Mouse (Mus musculus): ENCODE results near the gene Myh7b. TPM values are rescaled to one million over a fixed set of nuclear protein-coding genes. Genes with fewer than 3 reads are reported as not detected.

Gene Myh7b
- polyA plus RNA-seq, 1 experiment = 12.3 TPM

DNA sequence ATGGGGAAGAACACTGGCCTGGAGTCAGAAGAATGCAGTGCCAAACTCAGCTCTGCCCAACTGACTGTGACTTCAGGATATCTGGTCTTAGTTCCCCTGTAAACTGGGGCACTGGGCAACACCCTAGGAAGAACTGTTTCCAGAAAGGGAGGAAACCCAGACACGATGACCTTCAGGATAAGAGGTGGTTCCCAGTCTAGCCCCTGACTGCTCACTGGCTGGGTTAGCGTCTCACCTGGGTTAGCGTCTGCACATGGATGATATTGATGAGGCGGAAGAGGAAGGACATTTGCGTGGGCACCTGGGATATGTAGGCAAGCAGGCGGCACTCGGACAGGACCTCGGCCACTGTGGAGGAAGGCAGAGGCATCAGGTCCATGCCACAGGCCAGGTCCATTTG is 24.9 kb downstream of the Myh7b start:
- Histone ChIP-seq H3K27me3 (ENCODE audit: control insufficient read depth) (peaks cover 11% of the 10 kb centered on the region), H3K9me3 (ENCODE audit: control insufficient read depth, low read length) (no peaks in the 10 kb centered on the region), H3K4me3 (replicated peaks) (no peak overlapping the region), H3K36me3 (ENCODE audit: control insufficient read depth) (peaks cover 96% of the 10 kb centered on the region), H3K4me1 (ENCODE audit: control insufficient read depth) (no peaks in the 10 kb centered on the region; the same call in none of the 2 replicates)
- TF ChIP-seq TAL1 (IDR thresholded peaks at IDR 0.05; ENCODE audit: low read length) = no peak
- no peak for TF ChIP-seq GATA1 (IDR thresholded peaks at IDR 0.05; ENCODE audit: low read length)

DNA sequence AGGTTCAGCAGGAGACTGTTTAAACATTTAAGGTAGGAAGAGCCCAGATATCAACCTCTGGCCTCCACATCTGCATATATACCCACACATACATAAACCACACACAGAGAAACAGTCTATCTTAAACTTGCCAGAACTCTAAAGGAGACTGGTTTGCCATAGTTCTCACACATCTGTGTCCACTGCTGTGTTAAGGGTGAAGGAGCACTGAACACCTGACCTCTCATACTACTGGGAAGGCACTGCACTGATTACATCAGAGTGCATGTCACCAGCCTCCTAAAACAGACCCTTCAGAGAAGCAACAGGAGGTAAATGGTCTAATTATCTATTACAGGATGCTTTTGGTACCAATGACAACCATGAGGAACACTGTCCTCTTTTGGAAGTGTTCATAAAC is 25.9 kb downstream of the Myh7b start:
- peaks cover 96% of the 10 kb centered on the region for H3K36me3 ChIP-seq (ENCODE audit: control insufficient read depth)
- H3K9me3 ChIP-seq (ENCODE audit: control insufficient read depth, low read length) = no peaks in the 10 kb centered on the region
- no peak for TF ChIP-seq TAL1 (IDR thresholded peaks at IDR 0.05; ENCODE audit: low read length)
- TF ChIP-seq GATA1 (IDR thresholded peaks at IDR 0.05; ENCODE audit: low read length) = no peak

DNA sequence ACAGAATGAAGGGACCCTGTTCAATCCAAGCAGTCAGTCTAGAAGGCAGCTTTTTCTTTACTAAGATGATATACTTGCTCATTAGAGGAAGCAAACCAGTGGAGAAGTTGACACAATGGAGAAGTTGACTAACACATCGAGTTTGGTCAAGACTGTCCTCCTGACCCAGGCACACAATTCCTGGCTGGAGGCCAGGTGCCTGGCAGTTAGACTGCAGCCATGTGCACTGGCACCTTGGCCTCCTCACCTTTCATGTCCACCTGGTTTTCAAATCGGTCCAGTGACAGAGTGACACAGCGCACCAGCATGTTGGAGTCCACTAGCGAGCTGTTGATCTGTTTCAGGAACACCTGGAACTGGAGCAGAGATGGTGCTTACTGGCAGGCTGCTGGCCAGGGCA is 26.4 kb downstream of the Myh7b start:
- no peak for TF ChIP-seq GATA1 (IDR thresholded peaks at IDR 0.05; ENCODE audit: low read length)
- no peak for TF ChIP-seq TAL1 (IDR thresholded peaks at IDR 0.05; ENCODE audit: low read length)

More for the DNA sequence above, 25.9 kb downstream of the Myh7b start:
- Histone ChIP-seq H3K27me3 (ENCODE audit: control insufficient read depth) (peaks cover 3% of the 10 kb centered on the region; the same call in 1 of the 2 replicates), H3K4me3 (replicated peaks) (no peak overlapping the region), H3K4me1 (ENCODE audit: control insufficient read depth) (no peaks in the 10 kb centered on the region)

DNA sequence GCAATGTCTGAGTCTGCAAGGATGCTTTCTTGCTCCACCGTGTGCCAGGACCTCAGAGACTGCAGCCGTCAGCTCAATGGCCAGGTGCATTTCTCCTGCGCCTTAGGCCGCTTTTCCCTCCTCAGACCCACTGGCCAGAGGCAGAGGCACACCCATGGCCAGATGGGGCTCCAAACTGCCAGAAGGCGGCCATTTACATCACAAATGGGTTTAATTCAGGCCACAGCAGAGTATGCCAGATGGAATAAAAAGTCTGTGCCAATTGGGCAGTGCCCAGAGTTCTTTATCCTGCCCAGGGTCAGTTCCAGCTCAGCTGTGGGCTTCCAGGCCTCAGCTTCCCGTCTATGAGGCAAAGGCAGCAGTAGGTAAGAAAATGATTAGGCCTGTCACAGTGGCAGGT is 29.6 kb downstream of the Myh7b start:
- no peak overlapping the region for H3K4me3 ChIP-seq (replicated peaks)
- H3K9me3 ChIP-seq (ENCODE audit: control insufficient read depth, low read length) = no peaks in the 10 kb centered on the region
- H3K4me1 ChIP-seq (ENCODE audit: control insufficient read depth) = no peaks in the 10 kb centered on the region
- no peaks in the 10 kb centered on the region for H3K27me3 ChIP-seq (ENCODE audit: control insufficient read depth)
- peaks cover 89% of the 10 kb centered on the region for H3K36me3 ChIP-seq (ENCODE audit: control insufficient read depth)
- TF ChIP-seq TAL1 (IDR thresholded peaks at IDR 0.05; ENCODE audit: low read length) = no peak

More for the DNA sequence above, 26.4 kb downstream of the Myh7b start:
- H3K4me3 ChIP-seq (replicated peaks) = no peak overlapping the region
- no peaks in the 10 kb centered on the region for H3K27me3 ChIP-seq (ENCODE audit: control insufficient read depth)
- no peaks in the 10 kb centered on the region for H3K4me1 ChIP-seq (ENCODE audit: control insufficient read depth)
- H3K9me3 ChIP-seq (ENCODE audit: control insufficient read depth, low read length) = no peaks in the 10 kb centered on the region
- peaks cover 96% of the 10 kb centered on the region for H3K36me3 ChIP-seq (ENCODE audit: control insufficient read depth)

DNA sequence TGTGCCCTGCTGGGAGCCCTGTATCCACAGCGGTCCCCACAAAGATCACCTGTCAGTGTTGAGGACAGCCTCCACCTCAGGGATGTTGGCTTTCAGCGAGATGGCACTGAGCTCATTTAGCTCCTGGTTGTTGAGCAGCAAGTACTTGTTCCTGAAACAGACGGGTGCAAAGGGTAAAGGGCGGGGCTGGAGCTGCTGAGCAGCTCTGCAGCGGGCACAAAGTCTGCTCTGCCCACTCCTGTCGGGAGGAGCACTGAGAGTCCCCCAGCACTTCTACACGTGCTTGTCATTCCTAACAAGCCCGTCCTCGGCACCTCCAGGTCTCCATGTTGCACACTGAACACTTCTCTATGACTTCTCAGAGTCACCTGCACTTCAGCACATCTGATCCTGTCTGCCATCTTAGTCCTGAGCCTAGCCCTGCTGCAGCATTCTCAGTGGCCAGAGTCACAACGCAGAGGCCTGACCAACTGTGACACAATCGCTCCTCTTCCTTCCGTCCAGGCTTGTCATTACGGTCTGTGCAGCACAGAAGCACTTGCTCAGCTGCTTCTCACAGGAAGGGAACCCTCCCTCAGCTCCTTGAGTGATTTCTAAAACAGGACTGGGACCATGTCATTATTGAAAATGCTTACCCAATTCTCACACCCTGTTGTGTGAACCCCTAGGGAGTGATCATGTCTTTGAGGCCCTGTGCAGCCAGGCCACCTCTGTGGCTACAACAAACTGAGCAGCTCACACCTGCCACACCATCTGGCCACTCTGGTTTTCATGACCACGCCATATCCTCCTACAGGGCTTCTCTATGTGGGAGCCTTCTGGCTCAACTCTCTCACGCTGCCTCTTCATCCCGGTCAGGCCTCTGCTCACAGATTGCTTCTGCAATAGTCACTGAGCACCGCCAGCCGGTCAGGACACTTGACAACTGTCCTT is 30.8 kb downstream of the Myh7b start:
- Histone ChIP-seq H3K4me3 (replicated peaks) (no peak overlapping the region), H3K36me3 (ENCODE audit: control insufficient read depth) (peaks cover 87% of the 10 kb centered on the region), H3K27me3 (ENCODE audit: control insufficient read depth) (no peaks in the 10 kb centered on the region), H3K9me3 (ENCODE audit: control insufficient read depth, low read length) (no peaks in the 10 kb centered on the region), H3K4me1 (ENCODE audit: control insufficient read depth) (no peaks in the 10 kb centered on the region)
- TF ChIP-seq TAL1 (IDR thresholded peaks at IDR 0.05; ENCODE audit: low read length) (no peak), GATA1 (IDR thresholded peaks at IDR 0.05; ENCODE audit: low read length) (no peak)

DNA sequence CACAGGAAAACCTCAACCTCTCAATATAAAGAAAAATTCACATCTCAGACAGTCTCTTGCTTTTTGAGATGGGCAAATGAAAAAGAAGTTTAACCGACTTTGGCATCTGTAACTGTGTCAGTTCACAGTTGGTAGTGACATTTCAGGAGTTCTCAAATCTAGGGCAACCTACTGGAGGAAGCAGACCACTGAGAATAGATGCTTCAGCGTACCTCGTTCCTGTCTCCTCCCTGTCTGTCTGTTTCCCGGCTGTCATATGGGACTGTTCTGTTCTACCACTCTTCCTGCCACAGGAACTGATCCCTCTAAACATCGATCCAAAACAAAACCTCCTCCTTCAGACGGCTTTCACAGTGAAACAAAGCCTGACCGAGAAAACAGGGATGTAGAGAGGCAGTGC is 34.7 kb downstream of the Myh7b start:
- peaks cover 80% of the 10 kb centered on the region for H3K36me3 ChIP-seq (ENCODE audit: control insufficient read depth)
- no peaks in the 10 kb centered on the region for H3K4me1 ChIP-seq (ENCODE audit: control insufficient read depth)
- H3K27me3 ChIP-seq (ENCODE audit: control insufficient read depth) = no peaks in the 10 kb centered on the region
- no peak overlapping the region for H3K4me3 ChIP-seq (replicated peaks)
- TF ChIP-seq TAL1 (IDR thresholded peaks at IDR 0.05; ENCODE audit: low read length) (no peak), GATA1 (IDR thresholded peaks at IDR 0.05; ENCODE audit: low read length) (no peak)
- no peaks in the 10 kb centered on the region for H3K9me3 ChIP-seq (ENCODE audit: control insufficient read depth, low read length)

DNA sequence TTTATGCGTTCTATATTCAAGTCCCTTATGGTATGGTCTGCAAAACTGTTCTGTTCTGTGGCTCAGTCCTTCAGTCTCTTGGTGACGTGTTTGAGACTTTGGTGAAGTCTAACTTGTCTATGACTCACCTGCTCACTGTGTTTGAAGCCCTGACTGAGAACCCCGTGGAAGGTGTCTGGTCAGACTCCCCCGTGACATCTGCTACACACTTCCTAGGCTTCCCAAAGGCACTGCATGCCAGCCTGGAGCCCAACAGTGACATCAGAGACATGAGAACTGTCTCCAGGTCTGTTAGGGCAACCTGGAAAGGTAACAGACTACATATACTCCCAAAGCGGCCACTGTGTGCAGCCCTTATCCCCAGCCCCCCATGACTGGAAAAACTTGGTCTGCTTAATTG is 41.6 kb downstream of the Myh7b start:
- Histone ChIP-seq H3K4me1 (ENCODE audit: control insufficient read depth) (no peaks in the 10 kb centered on the region), H3K36me3 (ENCODE audit: control insufficient read depth) (peaks cover 86% of the 10 kb centered on the region), H3K9me3 (ENCODE audit: control insufficient read depth, low read length) (no peaks in the 10 kb centered on the region; the same call in 1 of the 2 replicates), H3K27me3 (ENCODE audit: control insufficient read depth) (no peaks in the 10 kb centered on the region), H3K4me3 (replicated peaks) (no peak overlapping the region)
- TF ChIP-seq TAL1 (IDR thresholded peaks at IDR 0.05; ENCODE audit: low read length) = no peak
- TF ChIP-seq GATA1 (IDR thresholded peaks at IDR 0.05; ENCODE audit: low read length) = no peak

DNA sequence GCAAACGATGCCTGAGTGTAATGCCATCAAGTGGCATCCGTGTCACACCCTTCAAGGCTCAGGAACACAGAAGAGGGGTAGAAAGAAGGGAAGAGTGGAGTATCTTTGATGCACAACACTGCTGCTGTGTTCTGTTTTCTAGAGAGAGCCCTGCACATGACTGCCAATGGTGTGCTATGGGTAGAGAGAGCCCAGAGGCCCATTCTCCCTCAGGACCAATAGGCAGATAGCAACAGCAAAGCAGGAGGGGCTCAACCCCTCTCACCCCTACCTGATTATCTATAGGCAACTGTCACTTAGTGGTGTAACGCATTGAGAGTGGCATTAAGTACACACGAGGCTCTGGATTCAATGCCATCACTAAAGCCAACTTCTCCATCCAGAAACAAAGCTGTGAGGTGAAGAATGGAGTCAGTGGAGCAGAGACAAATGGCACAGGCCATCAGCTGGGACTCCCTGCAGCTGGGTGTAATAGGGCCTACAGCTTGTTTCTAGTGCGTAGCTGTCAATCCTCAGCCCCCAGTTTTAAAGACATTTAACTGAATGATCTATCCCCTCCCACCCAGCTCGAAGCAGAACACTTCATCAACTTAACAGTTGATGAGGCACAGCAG is 44.9 kb downstream of the Myh7b start:
- peaks cover 86% of the 10 kb centered on the region for H3K36me3 ChIP-seq (ENCODE audit: control insufficient read depth)
- H3K4me3 ChIP-seq (replicated peaks) = no peak overlapping the region
- no peaks in the 10 kb centered on the region; the same call in 1 of the 2 replicates for H3K9me3 ChIP-seq (ENCODE audit: control insufficient read depth, low read length)
- H3K27me3 ChIP-seq (ENCODE audit: control insufficient read depth) = no peaks in the 10 kb centered on the region
- no peak for TF ChIP-seq TAL1 (IDR thresholded peaks at IDR 0.05; ENCODE audit: low read length)
- TF ChIP-seq GATA1 (IDR thresholded peaks at IDR 0.05; ENCODE audit: low read length) = no peak
- H3K4me1 ChIP-seq (ENCODE audit: control insufficient read depth) = no peaks in the 10 kb centered on the region

DNA sequence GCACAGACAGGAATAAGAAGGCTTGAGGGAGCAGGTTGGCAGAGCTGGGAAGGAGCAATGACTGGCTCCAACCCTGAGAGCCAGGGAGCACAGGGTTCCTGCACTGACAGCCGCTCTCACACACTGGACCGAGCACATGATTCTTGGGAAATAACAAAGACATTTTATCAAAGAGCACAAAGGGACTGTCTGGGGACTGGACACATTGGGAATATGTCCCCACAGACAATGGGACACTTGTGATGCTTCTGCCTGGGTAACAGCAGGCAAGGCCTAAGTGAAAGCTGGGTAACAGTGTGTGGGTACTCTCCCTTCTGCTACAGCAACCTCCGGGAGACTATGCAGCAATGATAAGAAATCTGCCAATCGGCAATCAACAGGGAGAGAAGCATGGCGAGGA is 51.4 kb downstream of the Myh7b start:
- H3K9me3 ChIP-seq (ENCODE audit: control insufficient read depth, low read length) = no peaks in the 10 kb centered on the region
- no peaks in the 10 kb centered on the region for H3K27me3 ChIP-seq (ENCODE audit: control insufficient read depth)
- peaks cover 81% of the 10 kb centered on the region for H3K36me3 ChIP-seq (ENCODE audit: control insufficient read depth)
- H3K4me1 ChIP-seq (ENCODE audit: control insufficient read depth) = no peaks in the 10 kb centered on the region
- no peak for TF ChIP-seq GATA1 (IDR thresholded peaks at IDR 0.05; ENCODE audit: low read length)
- no peak for TF ChIP-seq TAL1 (IDR thresholded peaks at IDR 0.05; ENCODE audit: low read length)
- H3K4me3 ChIP-seq (replicated peaks) = no peak overlapping the region

Measured in erythroblast, embryonic 14.5 days (primary cell).